Mouse (Mus musculus): Measurements from ENCODE around the gene Arhgef7. TPM values are rescaled to one million over a fixed set of nuclear protein-coding genes. Genes with fewer than 3 reads are reported as not detected.

The Arhgef7 gene
- polyA plus RNA-seq, 1 experiment from 2014 or later, result 67.2 TPM

DNA sequence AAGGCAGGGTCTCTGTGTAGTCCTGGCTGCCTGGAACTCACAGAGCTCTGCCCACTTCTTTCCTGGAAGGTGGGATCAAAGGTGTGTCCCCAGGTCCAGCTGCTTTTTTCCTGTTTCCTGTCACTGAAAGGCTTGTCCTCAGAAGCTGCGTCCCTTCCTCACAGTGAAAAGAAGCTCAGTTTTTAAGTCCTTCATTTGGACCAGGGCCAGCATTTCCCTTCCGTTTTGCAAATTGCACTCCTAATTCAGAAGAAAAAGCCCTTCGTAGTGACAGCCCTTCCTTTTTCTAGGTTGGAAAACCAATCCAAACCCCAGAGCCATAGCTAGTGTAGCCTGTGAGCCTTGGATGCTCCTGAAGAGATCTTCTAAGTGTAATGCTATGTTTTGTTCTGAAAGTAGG lies 99.8 kb downstream of the Arhgef7 start:
- Histone ChIP-seq H3K4me1 (ENCODE audit: control insufficient read depth, insufficient read depth, low read length) (peaks cover 20% of the 10 kb centered on the region), H3K27ac (ENCODE audit: low read length) (peak overlapping the region; percentile 27; the same call in 1 of the 2 replicates), H3K9me3 (replicated peaks; ENCODE audit: control insufficient read depth, low read length, poor library complexity, severe bottlenecking) (no peaks in the 10 kb centered on the region), H3K4me3 (ENCODE audit: low read depth, low read length) (no peak overlapping the region), H3K36me3 (ENCODE audit: control insufficient read depth, insufficient read depth, low read length) (peaks cover 16% of the 10 kb centered on the region), H3K27me3 (ENCODE audit: control insufficient read depth, insufficient read depth, low read depth, low read length) (no peaks in the 10 kb centered on the region), H3K4me2 (ENCODE audit: low read length) (no peak overlapping the region), H3K9ac (ENCODE audit: low read depth, low read length) (no peak overlapping the region)
- WGBS, result 63% methylated on average over 3 of the region's 3 CpGs
- no peak for ATAC-seq

DNA sequence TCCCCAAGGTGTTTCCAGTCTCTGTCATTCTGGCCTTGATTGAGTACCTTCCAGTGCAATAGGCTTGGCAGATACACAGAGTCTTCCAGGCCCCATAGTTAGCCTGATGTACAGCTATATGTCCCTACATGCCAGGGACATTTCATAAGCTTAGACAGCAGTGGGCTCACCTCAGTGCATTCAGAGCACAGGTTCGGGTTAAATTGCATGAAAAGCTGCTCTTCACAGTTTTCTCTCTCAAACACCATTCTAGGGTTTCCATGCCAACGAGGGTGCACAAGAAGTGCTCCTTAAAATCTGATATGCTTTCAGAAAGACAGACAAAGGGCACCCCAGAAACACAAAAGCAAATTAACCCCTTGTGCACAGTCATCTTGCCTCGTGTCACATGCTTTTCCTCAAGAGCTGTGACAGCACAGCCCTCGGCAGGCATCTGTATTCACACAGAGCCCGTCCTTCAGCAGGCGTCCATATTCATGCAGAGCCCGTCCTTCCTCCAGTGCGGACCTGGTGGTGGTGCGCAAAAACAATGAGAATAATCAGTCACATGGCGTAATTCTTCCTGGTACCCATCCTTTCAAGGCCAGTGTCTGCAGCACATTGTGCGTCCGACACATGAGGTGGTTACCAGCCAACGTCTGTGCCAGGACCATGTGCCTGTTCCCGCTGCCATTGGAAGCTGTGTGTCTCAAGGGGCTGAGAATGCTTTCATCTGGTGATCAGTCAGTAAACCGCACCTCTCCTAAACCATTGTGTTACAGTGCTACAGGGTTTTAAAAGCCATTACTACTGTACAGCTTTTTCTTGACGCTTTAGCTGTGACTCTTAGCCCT lies 102.9 kb downstream of the Arhgef7 start:
- ATAC-seq, result peak; percentile 66
- H3K27me3 ChIP-seq (ENCODE audit: control insufficient read depth, insufficient read depth, low read depth, low read length), result no peaks in the 10 kb centered on the region
- H3K36me3 ChIP-seq (ENCODE audit: control insufficient read depth, insufficient read depth, low read length), result peaks cover 25% of the 10 kb centered on the region
- no peaks in the 10 kb centered on the region for H3K9me3 ChIP-seq (replicated peaks; ENCODE audit: control insufficient read depth, low read length, poor library complexity, severe bottlenecking)
- H3K4me1 ChIP-seq (ENCODE audit: control insufficient read depth, insufficient read depth, low read length), result peaks cover 20% of the 10 kb centered on the region
- no peak overlapping the region for H3K4me3 ChIP-seq (ENCODE audit: low read depth, low read length)
- H3K9ac ChIP-seq (ENCODE audit: low read depth, low read length), result peak overlapping the region; percentile 44
- peak overlapping the region; percentile 76 for H3K27ac ChIP-seq (ENCODE audit: low read length)
- 28% methylated on average over 16 of the region's 16 CpGs for WGBS
- H3K4me2 ChIP-seq (ENCODE audit: low read length), result peak overlapping the region; percentile 23

DNA sequence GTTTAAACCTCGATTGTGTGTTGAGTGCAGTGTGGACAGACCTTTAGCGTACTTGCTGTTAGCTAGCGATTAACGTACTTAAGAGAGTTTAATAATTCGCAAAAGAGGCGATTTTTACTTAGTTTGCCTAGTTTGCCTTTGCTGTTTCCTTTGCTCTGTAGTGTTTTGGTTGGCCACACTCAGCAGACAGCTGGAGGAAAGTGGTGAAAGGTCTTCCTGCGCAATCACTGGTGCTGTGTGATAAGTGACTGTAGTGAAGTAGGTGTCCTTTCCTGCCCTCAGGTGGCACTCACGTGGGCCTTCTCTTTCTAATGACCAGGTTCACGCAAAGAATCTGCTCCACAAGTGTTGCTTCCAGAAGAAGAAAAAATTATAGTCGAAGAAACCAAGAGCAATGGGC lies 103.7 kb downstream of the Arhgef7 start:
- no peak overlapping the region for H3K4me2 ChIP-seq (ENCODE audit: low read length)
- H3K9ac ChIP-seq (ENCODE audit: low read depth, low read length), result no peak overlapping the region
- H3K9me3 ChIP-seq (replicated peaks; ENCODE audit: control insufficient read depth, low read length, poor library complexity, severe bottlenecking), result no peaks in the 10 kb centered on the region
- H3K4me3 ChIP-seq (ENCODE audit: low read depth, low read length), result no peak overlapping the region
- 89% methylated on average over 10 of the region's 10 CpGs for WGBS
- H3K36me3 ChIP-seq (ENCODE audit: control insufficient read depth, insufficient read depth, low read length), result peaks cover 19% of the 10 kb centered on the region
- peak overlapping the region; percentile 76 for H3K27ac ChIP-seq (ENCODE audit: low read length)
- H3K27me3 ChIP-seq (ENCODE audit: control insufficient read depth, insufficient read depth, low read depth, low read length), result no peaks in the 10 kb centered on the region
- ATAC-seq, result no peak
- H3K4me1 ChIP-seq (ENCODE audit: control insufficient read depth, insufficient read depth, low read length), result peaks cover 20% of the 10 kb centered on the region

DNA sequence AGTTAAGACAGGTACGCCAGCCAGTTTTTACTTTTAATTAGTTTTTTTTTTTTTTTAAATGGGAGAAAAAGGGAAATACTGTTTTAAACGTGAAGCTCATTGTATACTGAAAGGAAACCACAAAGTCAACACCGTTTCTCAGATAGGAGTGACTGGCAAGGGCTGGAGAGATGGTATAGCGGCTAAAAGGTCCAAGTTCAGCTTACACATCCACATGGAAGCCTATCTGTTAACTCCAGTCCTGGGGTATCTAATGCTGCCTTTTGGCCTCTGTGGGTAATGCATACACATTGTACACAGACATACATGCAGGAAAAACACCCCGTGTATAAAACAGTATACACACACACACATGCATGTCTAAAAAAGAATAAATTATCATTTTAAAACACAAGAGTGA lies 104.4 kb downstream of the Arhgef7 start:
- no peaks in the 10 kb centered on the region for H3K9me3 ChIP-seq (replicated peaks; ENCODE audit: control insufficient read depth, low read length, poor library complexity, severe bottlenecking)
- H3K27ac ChIP-seq (ENCODE audit: low read length), result no peak overlapping the region
- ATAC-seq, result no peak
- peaks cover 20% of the 10 kb centered on the region for H3K4me1 ChIP-seq (ENCODE audit: control insufficient read depth, insufficient read depth, low read length)
- peaks cover 15% of the 10 kb centered on the region for H3K36me3 ChIP-seq (ENCODE audit: control insufficient read depth, insufficient read depth, low read length)
- no peaks in the 10 kb centered on the region for H3K27me3 ChIP-seq (ENCODE audit: control insufficient read depth, insufficient read depth, low read depth, low read length)
- 93% methylated on average over 5 of the region's 5 CpGs for WGBS
- H3K9ac ChIP-seq (ENCODE audit: low read depth, low read length), result no peak overlapping the region
- no peak overlapping the region for H3K4me3 ChIP-seq (ENCODE audit: low read depth, low read length)
- H3K4me2 ChIP-seq (ENCODE audit: low read length), result no peak overlapping the region

DNA sequence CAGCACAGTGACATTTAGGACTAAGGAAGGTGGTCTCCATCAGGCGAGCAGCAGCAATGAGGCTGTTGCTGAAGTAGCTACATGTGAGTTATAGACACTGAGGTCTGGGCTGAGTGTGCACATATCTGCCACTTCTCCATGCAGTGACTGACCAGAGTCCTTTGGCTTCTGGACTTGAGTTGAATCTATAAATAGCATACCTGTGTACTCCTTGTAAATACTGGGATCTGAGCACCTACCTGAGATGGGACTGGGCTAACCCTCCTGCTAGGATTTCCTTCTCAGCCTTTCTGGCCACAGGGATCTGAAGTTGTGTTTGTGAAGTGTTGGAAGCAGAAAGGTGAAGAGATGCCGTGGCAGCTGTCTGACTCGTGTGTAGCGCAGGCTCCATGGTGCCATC lies 105.6 kb downstream of the Arhgef7 start:
- Histone ChIP-seq H3K9ac (ENCODE audit: low read depth, low read length) (no peak overlapping the region), H3K4me3 (ENCODE audit: low read depth, low read length) (no peak overlapping the region), H3K27me3 (ENCODE audit: control insufficient read depth, insufficient read depth, low read depth, low read length) (no peaks in the 10 kb centered on the region), H3K4me1 (ENCODE audit: control insufficient read depth, insufficient read depth, low read length) (peaks cover 20% of the 10 kb centered on the region), H3K36me3 (ENCODE audit: control insufficient read depth, insufficient read depth, low read length) (peaks cover 15% of the 10 kb centered on the region), H3K27ac (ENCODE audit: low read length) (no peak overlapping the region), H3K9me3 (replicated peaks; ENCODE audit: control insufficient read depth, low read length, poor library complexity, severe bottlenecking) (no peaks in the 10 kb centered on the region), H3K4me2 (ENCODE audit: low read length) (no peak overlapping the region)
- WGBS, result 91% methylated on average over 4 of the region's 4 CpGs
- ATAC-seq, result no peak

DNA sequence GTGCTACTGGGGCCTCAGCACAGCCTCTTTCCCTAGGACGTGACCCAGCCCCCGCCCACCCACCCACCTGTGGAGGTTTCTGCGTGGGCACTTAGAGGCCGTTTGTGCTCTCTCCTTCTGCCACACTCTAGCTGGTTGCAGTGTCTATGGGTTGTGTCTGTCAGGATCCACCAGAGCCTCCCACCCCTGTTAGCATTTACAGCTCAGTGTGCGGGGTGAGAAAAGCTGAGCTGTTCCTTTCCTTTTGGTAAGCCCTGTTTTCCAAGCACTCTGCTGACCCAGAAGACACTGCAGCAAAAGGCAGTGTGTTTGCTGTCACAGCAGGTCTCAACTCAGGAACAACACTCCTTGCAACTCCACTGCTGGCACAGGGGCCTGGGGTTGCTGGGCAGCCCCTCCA lies 106.7 kb downstream of the Arhgef7 start:
- H3K27ac ChIP-seq (ENCODE audit: low read length), result no peak overlapping the region
- no peak overlapping the region for H3K4me2 ChIP-seq (ENCODE audit: low read length)
- H3K4me3 ChIP-seq (ENCODE audit: low read depth, low read length), result no peak overlapping the region
- ATAC-seq, result no peak
- WGBS, result 95% methylated on average over 5 of the region's 5 CpGs
- H3K36me3 ChIP-seq (ENCODE audit: control insufficient read depth, insufficient read depth, low read length), result peaks cover 15% of the 10 kb centered on the region
- no peaks in the 10 kb centered on the region for H3K9me3 ChIP-seq (replicated peaks; ENCODE audit: control insufficient read depth, low read length, poor library complexity, severe bottlenecking)
- peaks cover 20% of the 10 kb centered on the region for H3K4me1 ChIP-seq (ENCODE audit: control insufficient read depth, insufficient read depth, low read length)
- H3K27me3 ChIP-seq (ENCODE audit: control insufficient read depth, insufficient read depth, low read depth, low read length), result no peaks in the 10 kb centered on the region
- no peak overlapping the region for H3K9ac ChIP-seq (ENCODE audit: low read depth, low read length)

DNA sequence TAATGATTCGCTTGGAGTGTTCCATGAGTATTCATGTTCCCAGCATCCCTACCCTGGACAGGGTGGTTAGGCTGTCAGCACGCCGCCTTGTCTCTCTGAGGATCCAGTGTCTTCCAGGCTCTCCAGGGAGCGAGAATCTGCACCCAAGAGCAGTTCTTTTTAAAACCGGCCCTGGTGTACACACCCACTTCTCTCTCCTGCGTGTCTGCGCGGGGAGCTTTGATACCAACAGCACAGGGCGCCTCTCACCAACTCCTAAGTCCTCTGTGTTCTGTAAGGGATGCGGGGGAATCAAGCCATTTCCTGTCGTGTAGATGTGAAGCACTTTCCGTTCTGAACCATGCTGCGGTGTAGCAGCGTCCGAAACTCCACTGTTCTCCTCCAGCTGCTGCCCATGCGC lies 107.2 kb downstream of the Arhgef7 start:
- Histone ChIP-seq H3K9ac (ENCODE audit: low read depth, low read length) (no peak overlapping the region), H3K4me2 (ENCODE audit: low read length) (no peak overlapping the region), H3K27me3 (ENCODE audit: control insufficient read depth, insufficient read depth, low read depth, low read length) (no peaks in the 10 kb centered on the region), H3K4me1 (ENCODE audit: control insufficient read depth, insufficient read depth, low read length) (peaks cover 18% of the 10 kb centered on the region), H3K36me3 (ENCODE audit: control insufficient read depth, insufficient read depth, low read length) (peaks cover 15% of the 10 kb centered on the region), H3K4me3 (ENCODE audit: low read depth, low read length) (no peak overlapping the region), H3K27ac (ENCODE audit: low read length) (no peak overlapping the region), H3K9me3 (replicated peaks; ENCODE audit: control insufficient read depth, low read length, poor library complexity, severe bottlenecking) (no peaks in the 10 kb centered on the region)
- no peak for ATAC-seq
- WGBS, result 93% methylated on average over 16 of the region's 16 CpGs

DNA sequence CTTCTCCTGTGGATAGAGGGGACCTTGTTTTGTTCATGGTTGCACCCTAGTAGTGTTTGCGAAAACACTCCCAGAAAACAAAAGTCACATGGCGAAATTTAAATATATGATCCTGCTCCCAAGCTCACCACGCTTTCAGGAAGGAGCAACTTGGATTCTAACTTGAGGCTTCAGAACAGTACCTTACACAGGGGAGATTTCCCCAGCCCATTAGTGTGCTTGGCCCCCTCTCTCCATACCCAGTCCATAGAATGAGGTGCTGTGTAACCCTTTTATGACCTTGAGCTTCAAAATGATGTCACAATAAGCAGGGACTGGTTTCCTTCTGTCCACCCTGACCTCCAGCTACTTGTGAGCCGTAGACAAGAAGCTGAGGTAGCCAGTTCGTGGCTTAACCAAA lies 112.7 kb downstream of the Arhgef7 start, which contains the start of gene Tex29:
Tex29 (plus strand) TSS at position 301 of the 400 bp plus-strand sequence.
- Histone ChIP-seq H3K9me3 (replicated peaks; ENCODE audit: control insufficient read depth, low read length, poor library complexity, severe bottlenecking) (no peaks in the 10 kb centered on the region), H3K27me3 (ENCODE audit: control insufficient read depth, insufficient read depth, low read depth, low read length) (no peaks in the 10 kb centered on the region), H3K9ac (ENCODE audit: low read depth, low read length) (no peak within 1 kb of the TSS), H3K4me1 (ENCODE audit: control insufficient read depth, insufficient read depth, low read length) (peaks cover 14% of the 10 kb centered on the region), H3K4me2 (ENCODE audit: low read length) (no peak within 1 kb of the TSS), H3K36me3 (ENCODE audit: control insufficient read depth, insufficient read depth, low read length) (no peaks in the 10 kb centered on the region; the same call in 1 of the 2 replicates), H3K4me3 (ENCODE audit: low read depth, low read length) (no peak within 1 kb of the TSS), H3K27ac (ENCODE audit: low read length) (peak within 1 kb of the TSS; percentile 43; the same call in 1 of the 2 replicates)
- ATAC-seq, result no peak
- 91% methylated on average over 5 of the region's 5 CpGs for whole genome bisulfite sequencing

DNA sequence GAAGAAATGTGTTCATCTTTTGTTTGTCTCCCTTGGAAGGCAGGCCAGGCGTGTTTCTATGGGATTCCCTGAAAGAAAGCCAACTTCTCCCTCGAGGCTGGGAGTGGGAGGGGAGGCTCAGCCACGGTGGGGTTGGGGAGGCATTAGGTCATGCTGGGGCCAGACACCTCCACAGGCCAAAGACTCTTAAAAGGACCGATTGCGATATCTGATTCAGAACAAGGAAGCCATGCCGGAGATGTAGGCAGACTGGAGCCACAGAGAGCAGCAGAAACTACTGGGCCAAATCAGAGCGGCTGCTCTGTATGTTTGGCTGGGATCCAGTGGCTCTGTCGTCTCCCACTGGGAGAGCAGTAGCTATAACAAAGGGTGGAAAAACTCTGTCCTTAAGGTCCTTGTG lies 114.0 kb downstream of the Arhgef7 start:
- no peaks in the 10 kb centered on the region for H3K27me3 ChIP-seq (ENCODE audit: control insufficient read depth, insufficient read depth, low read depth, low read length)
- H3K27ac ChIP-seq (ENCODE audit: low read length), result peak overlapping the region; percentile 43; the same call in 1 of the 2 replicates
- H3K4me1 ChIP-seq (ENCODE audit: control insufficient read depth, insufficient read depth, low read length), result peaks cover 14% of the 10 kb centered on the region
- WGBS, result 15% methylated on average over 8 of the region's 8 CpGs
- H3K4me3 ChIP-seq (ENCODE audit: low read depth, low read length), result no peak overlapping the region
- H3K4me2 ChIP-seq (ENCODE audit: low read length), result peak overlapping the region; percentile 17; the same call in 1 of the 2 replicates
- no peak overlapping the region for H3K9ac ChIP-seq (ENCODE audit: low read depth, low read length)
- H3K36me3 ChIP-seq (ENCODE audit: control insufficient read depth, insufficient read depth, low read length), result no peaks in the 10 kb centered on the region; the same call in 1 of the 2 replicates
- no peaks in the 10 kb centered on the region for H3K9me3 ChIP-seq (replicated peaks; ENCODE audit: control insufficient read depth, low read length, poor library complexity, severe bottlenecking)
- ATAC-seq, result peak; percentile 2; the same call in 1 of the 2 replicates

Measured in midbrain, embryonic 16.5 days (tissue).